Mouse (Mus musculus) E14TG2a.4 (cell line): ENCODE results near the gene Sema7a.

Experiments
- CTCF ChIP-seq: conservative IDR thresholded peaks from 2 replicates; pipeline ENCODE4 v1.5.1; 2014; ENCODE audit warnings: low read length
- POU5F1 ChIP-seq: IDR thresholded peaks from 2 replicates; pipeline ENCODE4 v1.6.1; 2014; ENCODE audit warnings: low read length, borderline replicate concordance

DNA sequence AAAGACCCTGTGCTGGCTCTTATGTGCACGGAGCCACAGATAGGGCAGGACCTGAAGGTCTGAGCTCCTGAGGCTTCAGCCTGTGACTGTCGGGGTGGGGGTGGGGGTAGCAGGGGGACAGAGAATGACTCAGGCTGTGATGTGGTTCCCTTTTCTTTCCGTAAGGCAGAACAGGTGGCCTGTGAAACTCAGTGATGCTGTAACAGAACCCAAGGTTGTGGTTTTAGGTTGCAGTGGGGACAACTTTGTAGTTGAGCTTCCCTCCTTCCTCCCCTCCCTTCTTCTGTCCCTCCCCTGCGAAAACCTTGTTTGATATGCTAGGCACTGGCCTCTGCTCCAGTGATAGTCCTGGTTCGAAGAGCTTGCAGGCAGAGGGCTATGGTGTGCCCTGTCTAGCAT is 16.9 kb downstream of the Sema7a start:
- TF ChIP-seq CTCF (no peak), POU5F1 (no peak)
